Mouse (Mus musculus): Measurements from ENCODE around the gene Defb6. TPM values are rescaled to one million over a fixed set of nuclear protein-coding genes. Genes with fewer than 3 reads are reported as not detected.

Defb6 gene
- polyA plus RNA-seq (2012; fragmentation: generic; extraction: Trizol) = not detected

GRCm38 (mm10) chr8:19225161-19225560, at the start of gene Defb6:
Gene Defb6 (plus strand): TSS chr8:19225478.

GRCm38 (mm10) chr8:19239616-19240015, 14.3 kb downstream of the Defb6 start, which contains the start of gene Defb46:
Gene Defb46 (plus strand): TSS chr8:19239916.

GRCm38 (mm10) chr8:19247280-19247679, 22.0 kb downstream of the Defb6 start, which contains the start of gene Defb5:
Gene Defb5 (plus strand): TSS chr8:19247580.

Other genes with a start within 250 kb of the Defb6 start
- gene Defb40, start 247.2 kb upstream of the Defb6 start, polyA plus RNA-seq (2012; fragmentation: generic; extraction: Trizol) = not detected
- gene Defb37, start 234.4 kb upstream of the Defb6 start, polyA plus RNA-seq (2012; fragmentation: generic; extraction: Trizol) = not detected
- not detected for gene Defb38, start 198.9 kb upstream of the Defb6 start, polyA plus RNA-seq (2012; fragmentation: generic; extraction: Trizol)
- not detected for gene Defb39, start 160.7 kb upstream of the Defb6 start, polyA plus RNA-seq (2012; fragmentation: generic; extraction: Trizol)
- gene Defb12, start 110.6 kb upstream of the Defb6 start, polyA plus RNA-seq (2012; fragmentation: generic; extraction: Trizol) = not detected
- gene Defb34, start 101.7 kb upstream of the Defb6 start, polyA plus RNA-seq (2012; fragmentation: generic; extraction: Trizol) = not detected
- gene Gm45826, start 84.7 kb upstream of the Defb6 start, polyA plus RNA-seq (2012; fragmentation: generic; extraction: Trizol) = not detected
- not detected for gene Defb14, start 31.1 kb upstream of the Defb6 start, polyA plus RNA-seq (2012; fragmentation: generic; extraction: Trizol)
- gene Defb4, start 26.8 kb upstream of the Defb6 start, polyA plus RNA-seq (2012; fragmentation: generic; extraction: Trizol) = not detected
- gene Defb46, start 14.4 kb downstream of the Defb6 start, polyA plus RNA-seq (2012; fragmentation: generic; extraction: Trizol) = not detected
- not detected for gene Defb5, start 22.1 kb downstream of the Defb6 start, polyA plus RNA-seq (2012; fragmentation: generic; extraction: Trizol)
- not detected for gene Defb3, start 67.9 kb downstream of the Defb6 start, polyA plus RNA-seq (2012; fragmentation: generic; extraction: Trizol)
- not detected for gene Defb8, start 222.1 kb downstream of the Defb6 start, polyA plus RNA-seq (2012; fragmentation: generic; extraction: Trizol)